Mouse (Mus musculus) spleen, adult 18-20 months (tissue): ENCODE data around the gene Foxi3.

Experiments
- DNase-seq, 2 experiments: peaks; one replicate each; pipeline ENCODE4 v3.0.0; 2022; ENCODE audit warnings: mixed read lengths in 2 of 2

The Foxi3 gene

GRCm38 (mm10) chr6:70996123-70996723, 39.9 kb downstream of the Foxi3 start:
- no peak for DNase-seq

- no peak for DNase-seq
These were observed 46.3 kb downstream of the Foxi3 start for GRCm38 (mm10) chr6:71002656-71003055.

- DNase-seq: no peak
These were observed 47.8 kb downstream of the Foxi3 start for GRCm38 (mm10) chr6:71004161-71004560.
